Mouse (Mus musculus) CH12.LX (cell line): Measurements from ENCODE around the gene Mxd1. TPM values are rescaled to one million over a fixed set of nuclear protein-coding genes. Genes with fewer than 3 reads are reported as not detected.

Experiments used
- DNase-seq: peaks from one replicate; pipeline ENCODE4 v3.0.0-alpha.2; 2013; ENCODE audit errors: extremely low read depth
- H3K27ac ChIP-seq: 2 replicates; pipeline ENCODE4 v1.5.1; 2012; ENCODE audit warnings: low read depth, mild to moderate bottlenecking, control low read depth, moderate library complexity; ENCODE audit not compliant: insufficient read depth
- H3K27me3 ChIP-seq: replicated peaks from 2 replicates; pipeline ENCODE3; 2012; ENCODE audit warnings: inconsistent platforms
- H3K36me3 ChIP-seq, 2 experiments: replicated peaks in 1 of 2; 2 replicates each; pipeline versions ENCODE3 to v1.6.1; 2012; ENCODE audit warnings: inconsistent platforms in 1 of 2, low read length in 1 of 2, mild to moderate bottlenecking in 1 of 2, mixed read lengths in 1 of 2, moderate library complexity in 1 of 2; ENCODE audit not compliant: control insufficient read depth in 1 of 2, insufficient read depth in 1 of 2
- H3K4me1 ChIP-seq, 2 experiments: 2 replicates each; pipeline ENCODE4 v1.6.1; 2012; ENCODE audit warnings: inconsistent platforms in 1 of 2, moderate library complexity in 1 of 2; ENCODE audit not compliant: insufficient read depth in 2 of 2, control insufficient read depth in 1 of 2
- H3K4me2 ChIP-seq: 2 replicates; pipeline ENCODE4 v1.6.1; 2012; ENCODE audit warnings: low read depth, mild to moderate bottlenecking, control low read depth; ENCODE audit not compliant: poor library complexity, insufficient read depth, severe bottlenecking
- H3K4me3 ChIP-seq, 3 experiments: fragments of 150-350 bp in 1 of 3; sonication (generic) in 1 of 3; replicated peaks in 1 of 3; 2 replicates each; pipeline versions ENCODE3 to v1.5.1; 2011 to 2012; ENCODE audit warnings: low read depth in 2 of 3, low read length in 2 of 3, mild to moderate bottlenecking in 2 of 3, moderate library complexity in 2 of 3, control low read depth in 1 of 3, improper control_type of control experiment in 1 of 3, inconsistent platforms in 1 of 3, mixed read lengths in 1 of 3; ENCODE audit not compliant: poor library complexity in 1 of 3
- H3K79me2 ChIP-seq: replicated peaks from 2 replicates; pipeline ENCODE4 v1.6.1; 2012; ENCODE audit warnings: mild to moderate bottlenecking, moderate library complexity; ENCODE audit not compliant: control insufficient read depth, poor library complexity, insufficient read depth, severe bottlenecking; ENCODE audit errors: extremely low read depth
- H3K9ac ChIP-seq: 2 replicates; pipeline ENCODE4 v1.6.1; 2012; ENCODE audit warnings: low read depth, mild to moderate bottlenecking, control low read depth, moderate library complexity; ENCODE audit not compliant: insufficient read depth
- H3K9me3 ChIP-seq: replicated peaks from 2 replicates; pipeline ENCODE3; 2012; ENCODE audit warnings: low read length, inconsistent platforms, mixed read lengths
- CHD1 ChIP-seq: IDR thresholded peaks from 2 replicates; pipeline ENCODE4 v1.6.1; 2012; ENCODE audit warnings: low read depth, low read length, improper control_type of control experiment, inconsistent platforms
- CHD2 ChIP-seq: IDR thresholded peaks from 2 replicates; pipeline ENCODE4 v1.6.1; 2011; ENCODE audit warnings: low read length, improper control_type of control experiment
- CTCF ChIP-seq, 2 experiments: IDR thresholded peaks in 1 of 2; conservative IDR thresholded peaks in 1 of 2; 2 replicates each; pipeline ENCODE4 v1.5.1; 2011 to 2012; ENCODE audit warnings: low read depth in 2 of 2, low read length in 2 of 2, improper control_type of control experiment in 1 of 2, inconsistent platforms in 1 of 2, mild to moderate bottlenecking in 1 of 2, moderate library complexity in 1 of 2
- E2F4 ChIP-seq: IDR thresholded peaks from 2 replicates; pipeline ENCODE4 v1.6.1; 2011; ENCODE audit warnings: low read depth, low read length, improper control_type of control experiment; ENCODE audit not compliant: insufficient replicate concordance
- ETS1 ChIP-seq: conservative IDR thresholded peaks from 2 replicates; pipeline ENCODE4 v1.6.1; 2012; ENCODE audit warnings: low read depth, mild to moderate bottlenecking, inconsistent platforms, low read length, improper control_type of control experiment, moderate library complexity
- IRF4 ChIP-seq: IDR thresholded peaks from 2 replicates; pipeline ENCODE4 v1.6.1; 2014; ENCODE audit warnings: low read depth, mild to moderate bottlenecking, inconsistent platforms, low read length, improper control_type of control experiment
- JUND ChIP-seq: conservative IDR thresholded peaks from 2 replicates; pipeline ENCODE4 v1.6.1; 2011; ENCODE audit warnings: low read depth, low read length, improper control_type of control experiment
- KAT2A ChIP-seq: IDR thresholded peaks from 2 replicates; pipeline ENCODE4 v1.6.1; 2012; ENCODE audit warnings: low read length, improper control_type of control experiment, inconsistent platforms; ENCODE audit not compliant: insufficient replicate concordance
- MAFK ChIP-seq: IDR thresholded peaks from 2 replicates; pipeline ENCODE4 v1.6.1; 2011; ENCODE audit warnings: low read length, improper control_type of control experiment; ENCODE audit not compliant: insufficient replicate concordance
- MEF2A ChIP-seq: IDR thresholded peaks from 2 replicates; pipeline ENCODE4 v1.6.1; 2014; ENCODE audit warnings: low read depth, mild to moderate bottlenecking, inconsistent platforms, low read length, improper control_type of control experiment, borderline replicate concordance
- MYC ChIP-seq: IDR thresholded peaks from 2 replicates; pipeline ENCODE4 v1.6.1; 2011; ENCODE audit warnings: low read depth, mild to moderate bottlenecking, improper control_type of control experiment, low read length
- RAD21 ChIP-seq: IDR thresholded peaks from 2 replicates; pipeline ENCODE4 v1.6.1; 2011; ENCODE audit warnings: low read depth, mild to moderate bottlenecking, low read length, improper control_type of control experiment, moderate library complexity
- SMC3 ChIP-seq: IDR thresholded peaks from 2 replicates; pipeline ENCODE4 v1.6.1; 2011; ENCODE audit warnings: low read depth, low read length, improper control_type of control experiment
- TCF12 ChIP-seq: IDR thresholded peaks from 2 replicates; pipeline ENCODE4 v1.6.1; 2014; ENCODE audit warnings: low read depth, mild to moderate bottlenecking, inconsistent platforms, low read length, improper control_type of control experiment
- UBTF ChIP-seq: IDR thresholded peaks from 2 replicates; pipeline ENCODE4 v1.6.1; 2012; ENCODE audit warnings: low read depth, mild to moderate bottlenecking, inconsistent platforms, low read length, improper control_type of control experiment, moderate library complexity
- USF2 ChIP-seq: conservative IDR thresholded peaks from 2 replicates; pipeline ENCODE4 v1.6.1; 2011; ENCODE audit warnings: low read depth, low read length, improper control_type of control experiment
- ZMIZ1 ChIP-seq: IDR thresholded peaks from 2 replicates; pipeline ENCODE4 v1.6.1; 2012; ENCODE audit warnings: low read depth, mild to moderate bottlenecking, inconsistent platforms, low read length, improper control_type of control experiment
- ZNF384 ChIP-seq: IDR thresholded peaks from 2 replicates; pipeline ENCODE4 v1.6.1; 2012; ENCODE audit warnings: low read depth, low read length, improper control_type of control experiment, inconsistent platforms
- dilution Hi-C: fragments of 300-500 bp; cut with MboI; formaldehyde crosslinking; loops from 2 replicates; pipeline ENCODE4 v1.14.3; 2020; ENCODE audit warnings: low sequenced_read_pairs; ENCODE audit not compliant: extremely low pct_unique_long_range_greater_than_20kb, extremely low pct_ligation_motif_present
- in situ Hi-C: fragments of 300-500 bp; cut with MboI; formaldehyde crosslinking; loops from 3 replicates; pipeline ENCODE4 v1.14.3; 2019; ENCODE audit warnings: low sequenced_read_pairs, low pct_ligation_motif_present, low pct_unique_long_range_greater_than_20kb, mixed read lengths
- polyA plus RNA-seq: library from polyadenylated mRNA; unstranded; fragments of >175 nt; gene quantifications from 2 replicates; pipeline ENCODE4 v1.2.1, GENCODE M21; 2012; ENCODE audit warnings: low read depth; ENCODE audit not compliant: insufficient read length
- total RNA-seq, 2 experiments: library from RNA; depleted of rRNA; stranded (reverse); fragments of 300-350 nt in 1 of 2; fragments of >200 nt in 1 of 2; gene quantifications; 2 replicates each; pipeline ENCODE4 v1.2.3; 2012 to 2014

The Mxd1 gene
- total and polyA plus RNA-seq, 3 experiments: 0.50 to 1.6 (median 0.97) TPM

- Histone ChIP-seq H3K9me3 (no peaks in the 10 kb centered on the region), H3K9ac (no peak overlapping the region)
- TF ChIP-seq UBTF (no peak), E2F4 (no peak), CHD1 (no peak), ZNF384 (no peak), ZMIZ1 (no peak), USF2 (no peak), CHD2 (no peak)
- TF ChIP-seq, all 38 proteins: peak for 0
- no peak overlapping the region for H3K27ac ChIP-seq
- no peaks in the 10 kb centered on the region for H3K79me2 ChIP-seq
- H3K4me2 ChIP-seq: no peak overlapping the region
- no peaks in the 10 kb centered on the region for H3K27me3 ChIP-seq
- in situ Hi-C loops: no loop called here
- H3K4me3 ChIP-seq: no peak overlapping the region
- H3K36me3 ChIP-seq: peaks cover 10 to 57% of the 10 kb centered on the region in 2 experiments
- H3K4me1 ChIP-seq: peaks cover 0 to 5% of the 10 kb centered on the region in 2 experiments; a peak in 2 of 4 replicates
- dilution Hi-C loops: no loop called here
- DNase-seq: no peak
Observed at GRCm38 (mm10) chr6:86696213-86696612, 27.3 kb upstream of the Mxd1 start.

DNA sequence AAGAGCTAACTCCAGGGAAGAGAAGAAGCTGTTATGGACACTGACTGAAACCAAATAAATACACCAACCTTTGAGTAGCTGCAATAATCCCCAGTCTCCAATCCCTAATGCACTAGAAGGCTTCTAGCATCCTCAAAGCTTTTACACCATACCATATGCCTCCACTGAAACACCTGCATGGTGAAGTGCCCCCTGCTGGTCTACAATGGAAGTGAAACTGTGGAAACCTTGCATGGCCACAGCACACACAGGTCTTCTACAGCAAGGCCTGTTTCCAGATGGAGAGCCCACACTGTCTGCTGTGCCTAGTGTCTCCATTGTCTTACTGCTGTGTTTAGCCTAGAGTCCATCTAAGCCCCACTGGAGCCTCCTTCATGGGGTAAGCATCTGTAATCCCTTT lies 25.5 kb upstream of the Mxd1 start:
- Histone ChIP-seq H3K9me3 (no peaks in the 10 kb centered on the region), H3K9ac (no peak overlapping the region), H3K27me3 (no peaks in the 10 kb centered on the region), H3K4me1 (peaks cover 0 to 1% of the 10 kb centered on the region in 2 experiments; a peak in 1 of 4 replicates), H3K79me2 (no peaks in the 10 kb centered on the region), H3K27ac (no peak overlapping the region), H3K36me3 (peaks cover 0 to 52% of the 10 kb centered on the region in 2 experiments), H3K4me3 (no peak overlapping the region), H3K4me2 (no peak overlapping the region)
- peak; percentile 74 for DNase-seq
- in situ Hi-C loops (no loop called here), dilution Hi-C loops (no loop called here)
- TF ChIP-seq SMC3 (peak; percentile 73), CTCF (conservative IDR thresholded peaks at IDR 0.05 in 1 of 2, IDR thresholded peaks at IDR 0.05 in 1 of 2; ENCODE audit: low read depth in 2 of 2, low read length in 2 of 2) (peak; percentile 77 to 87), ETS1 (no peak), JUND (no peak), MYC (0 out of 2 replicates have a peak, but pooled peaks have one; percentile 59), RAD21 (peak; percentile 48), IRF4 (peak; percentile 31; the same call in 1 of the 2 replicates)

- Histone ChIP-seq H3K4me1 (peaks cover 0 to 3% of the 10 kb centered on the region in 2 experiments; a peak in 2 of 4 replicates), H3K36me3 (peaks cover 0 to 31% of the 10 kb centered on the region in 2 experiments), H3K27ac (no peak overlapping the region), H3K9me3 (no peaks in the 10 kb centered on the region), H3K9ac (no peak overlapping the region), H3K4me3 (no peak overlapping the region), H3K27me3 (no peaks in the 10 kb centered on the region), H3K4me2 (no peak overlapping the region), H3K79me2 (no peaks in the 10 kb centered on the region)
- dilution Hi-C loops (no loop called here), in situ Hi-C loops (no loop called here)
- no peak for DNase-seq
- TF ChIP-seq ZNF384: no peak
- TF ChIP-seq MAFK: no peak
- TF ChIP-seq MEF2A: no peak
- no peak for TF ChIP-seq KAT2A
- TF ChIP-seq E2F4: no peak
- no peak for TF ChIP-seq TCF12
- TF ChIP-seq CHD2: no peak
- TF ChIP-seq SMC3: no peak
Observed at GRCm38 (mm10) chr6:86689671-86690070, 20.7 kb upstream of the Mxd1 start.
